Mouse (Mus musculus) limb, embryonic 12.5 days (tissue): ENCODE measurements around the gene Gm49601. TPM values are rescaled to one million over a fixed set of nuclear protein-coding genes. Genes with fewer than 3 reads are reported as not detected.

Experiments used
- ATAC-seq: fragments of 200-750 bp; cut with Nextera tagmentation; 2 replicates; pipeline ENCODE4 v1.8.0; 2017; ENCODE audit warnings: low read depth, moderate TSS enrichment; ENCODE audit not compliant: insufficient number of reproducible peaks, insufficient read depth, low FRiP score, low TSS enrichment
- H3K27ac ChIP-seq: fragments of 300-500 bp; sonication (generic); 2 replicates; pipeline ENCODE4 v1.5.1; 2016; ENCODE audit warnings: mild to moderate bottlenecking, moderate library complexity
- H3K27me3 ChIP-seq: fragments of 300-500 bp; sonication (generic); 2 replicates; pipeline ENCODE4 v1.6.1; 2016; ENCODE audit warnings: mild to moderate bottlenecking, moderate library complexity
- H3K36me3 ChIP-seq: fragments of 300-500 bp; sonication (generic); 2 replicates; pipeline ENCODE4 v1.6.1; 2016; ENCODE audit warnings: mild to moderate bottlenecking, moderate library complexity
- H3K4me1 ChIP-seq: fragments of 300-500 bp; sonication (generic); replicated peaks from 2 replicates; pipeline ENCODE4 v1.6.1; 2016
- H3K4me2 ChIP-seq: fragments of 300-500 bp; sonication (generic); 2 replicates; pipeline ENCODE4 v1.6.1; 2016; ENCODE audit warnings: mild to moderate bottlenecking, moderate library complexity
- H3K4me3 ChIP-seq: fragments of 300-500 bp; sonication (generic); replicated peaks from 2 replicates; pipeline ENCODE4 v1.5.1; 2016; ENCODE audit warnings: mild to moderate bottlenecking
- H3K9ac ChIP-seq: fragments of 300-500 bp; sonication (generic); replicated peaks from 2 replicates; pipeline ENCODE4 v1.6.1; 2016; ENCODE audit warnings: mild to moderate bottlenecking, moderate library complexity
- H3K9me3 ChIP-seq: fragments of 300-500 bp; sonication (generic); 2 replicates; pipeline ENCODE4 v1.6.1; 2016; ENCODE audit warnings: mild to moderate bottlenecking, moderate library complexity
- WGBS: fragments of 180-500 bp; shearing (Covaris S2); methylation state at CpG from one replicate; pipeline ENCODE4 v1.1.7; 2016; 5-methylcytosine and 5-hydroxymethylcytosine counted together
- polyA plus RNA-seq: library from polyadenylated mRNA; unstranded; fragments of >200 nt; fragmentation: Nextera tagmentation; extraction: Ambion mirVana; gene quantifications from 2 replicates; pipeline ENCODE4 v1.2.1, GENCODE M21; 2016

The Gm49601 gene
- polyA plus RNA-seq, 1 experiment from 2014 or later, result 5.2 TPM

DNA sequence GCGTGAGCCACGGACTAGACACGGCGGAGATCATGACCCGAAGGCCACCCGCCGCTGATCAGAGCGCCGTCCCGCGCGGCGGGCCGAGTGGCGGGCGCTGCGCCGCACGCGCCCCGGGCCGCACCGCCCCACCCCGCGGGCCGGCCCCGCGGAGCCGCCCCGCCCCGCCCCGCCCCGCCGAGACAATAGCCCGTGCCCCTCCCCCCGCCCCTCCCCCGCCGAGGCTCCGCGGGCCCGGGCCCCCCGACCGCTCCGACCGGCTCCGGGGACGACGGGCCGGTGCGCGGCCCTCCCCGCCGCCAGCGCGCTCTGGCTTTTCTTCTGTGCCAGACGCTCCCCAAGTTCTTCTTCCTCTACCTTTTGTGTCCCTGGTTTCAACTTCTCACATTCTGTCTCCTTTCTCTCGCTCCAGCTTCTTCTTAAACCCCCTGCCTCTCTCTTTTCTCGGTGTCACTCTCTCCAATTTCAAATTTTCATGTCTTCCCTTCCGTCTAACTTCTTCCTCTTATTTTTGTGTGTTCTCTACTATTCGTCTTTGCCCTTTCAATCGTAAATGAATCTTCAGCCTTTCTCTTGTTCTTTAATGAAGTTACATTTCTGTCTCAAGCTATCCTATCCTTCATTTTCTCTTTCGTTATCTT, 39.2 kb downstream of the Gm49601 start:
- Histone ChIP-seq H3K9ac (peak overlapping the region; percentile 66), H3K27ac (no peak overlapping the region), H3K4me1 (peaks cover 55% of the 10 kb centered on the region), H3K27me3 (peaks cover 98% of the 10 kb centered on the region), H3K4me2 (peak overlapping the region; percentile 75), H3K36me3 (no peaks in the 10 kb centered on the region), H3K4me3 (peak overlapping the region; percentile 51), H3K9me3 (no peaks in the 10 kb centered on the region)
- 1% methylated on average over 33 of the region's 62 CpGs for WGBS
- ATAC-seq, result no peak

DNA sequence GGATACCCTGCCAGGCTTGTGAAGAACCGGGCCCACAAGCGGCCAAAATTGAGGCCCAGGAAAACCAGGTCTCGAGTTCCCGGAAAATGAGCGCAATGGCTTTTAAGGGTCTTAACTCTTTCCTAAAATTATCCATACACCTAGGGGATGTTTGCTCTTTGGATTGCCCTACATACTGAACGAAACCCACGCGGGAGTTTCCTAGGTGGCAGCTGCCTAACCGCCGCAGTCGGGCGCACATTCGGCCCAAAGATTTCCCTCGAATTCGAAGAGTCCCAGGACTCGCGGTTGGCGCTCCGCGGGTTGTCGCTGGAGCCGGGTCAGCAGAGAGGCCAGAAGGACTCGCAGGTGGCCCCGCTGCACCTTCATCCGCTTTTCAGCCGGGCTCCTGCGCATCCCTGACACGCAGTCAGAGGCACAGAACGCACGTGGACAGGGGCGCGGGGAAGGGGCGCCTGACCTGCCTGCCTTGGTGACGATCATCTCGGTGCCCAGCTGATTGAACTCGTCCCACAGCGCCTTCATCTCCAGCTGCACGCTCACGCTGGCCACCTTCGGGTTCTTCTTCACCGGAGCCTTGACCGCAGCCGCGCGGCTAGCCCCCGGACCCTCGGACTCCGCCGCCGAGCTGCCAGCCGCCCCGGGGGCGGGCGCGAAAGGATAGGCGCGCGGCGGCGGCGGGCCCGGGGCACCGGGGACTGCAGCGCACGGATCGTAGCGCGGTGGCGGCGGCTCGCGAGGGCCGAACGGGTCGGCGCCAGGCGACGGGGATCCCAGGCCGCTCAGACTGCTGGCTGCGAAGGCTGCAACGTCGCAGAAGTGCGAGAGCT, 39.9 kb downstream of the Gm49601 start:
- Histone ChIP-seq H3K27ac (0 out of 2 replicates have a peak overlapping the region, but pooled peaks have one; percentile 17), H3K4me3 (peak overlapping the region; percentile 51), H3K9me3 (no peaks in the 10 kb centered on the region), H3K4me1 (peaks cover 55% of the 10 kb centered on the region), H3K9ac (peak overlapping the region; percentile 66), H3K27me3 (peaks cover 98% of the 10 kb centered on the region), H3K36me3 (no peaks in the 10 kb centered on the region), H3K4me2 (peak overlapping the region; percentile 75)
- ATAC-seq, result no peak
- 1% methylated on average over 83 of the region's 83 CpGs for WGBS

DNA sequence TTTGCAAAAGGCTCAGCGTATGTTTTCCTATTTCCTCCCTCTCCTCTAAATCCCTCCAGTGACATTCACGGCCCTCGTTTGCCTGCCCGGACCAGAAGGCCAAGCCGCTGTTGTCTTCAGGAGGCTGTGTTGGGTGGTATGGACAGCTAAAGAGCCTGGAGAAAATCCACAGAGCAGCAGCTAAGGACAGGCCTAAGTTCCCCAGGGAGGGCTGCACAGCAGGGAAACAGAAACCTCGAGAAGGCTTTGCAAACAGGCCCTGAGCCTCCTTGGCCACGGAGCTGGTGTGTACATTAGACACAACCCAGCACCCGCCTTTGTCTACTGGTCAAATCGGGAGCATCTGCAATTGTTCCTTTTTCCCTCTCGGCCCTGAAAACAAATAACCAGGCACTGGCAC, 40.6 kb downstream of the Gm49601 start:
- Histone ChIP-seq H3K27me3 (peaks cover 98% of the 10 kb centered on the region), H3K36me3 (no peaks in the 10 kb centered on the region), H3K27ac (no peak overlapping the region), H3K4me3 (peak overlapping the region; percentile 51), H3K4me1 (peaks cover 53% of the 10 kb centered on the region), H3K9ac (peak overlapping the region; percentile 66), H3K4me2 (peak overlapping the region; percentile 75), H3K9me3 (no peaks in the 10 kb centered on the region)
- ATAC-seq, result no peak
- 4% methylated on average over 10 of the region's 10 CpGs for WGBS

DNA sequence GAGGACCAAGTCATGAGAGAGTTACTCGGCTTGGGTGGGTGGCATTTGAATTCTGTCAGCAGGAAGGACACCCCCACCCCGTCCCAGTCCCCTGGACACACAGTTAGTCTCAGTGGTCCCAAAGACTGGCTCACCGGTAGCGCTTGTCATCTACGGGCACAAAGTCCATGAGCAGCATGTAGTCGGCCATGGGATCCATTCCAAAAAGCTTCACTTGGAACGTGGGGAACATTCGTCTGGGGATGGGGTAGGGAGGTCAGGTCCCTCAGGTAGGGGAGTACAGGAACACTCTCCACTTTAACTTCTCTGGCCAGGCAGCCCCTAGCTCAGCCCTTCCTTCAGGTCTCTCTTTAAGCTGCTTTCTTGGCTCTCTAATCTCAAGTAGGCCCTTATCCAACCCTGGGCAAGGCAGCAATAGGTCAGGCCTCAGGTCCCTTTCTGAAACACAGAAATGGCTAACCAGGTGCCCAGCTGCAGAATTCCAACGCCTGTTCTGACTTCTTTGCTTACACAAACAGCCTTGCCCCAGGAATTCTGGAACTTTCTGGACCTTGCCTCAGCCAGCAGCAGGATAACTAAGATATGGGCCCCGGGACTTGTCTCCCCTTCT, 41.2 kb downstream of the Gm49601 start:
- Histone ChIP-seq H3K27me3 (peaks cover 98% of the 10 kb centered on the region), H3K4me3 (peak overlapping the region; percentile 51), H3K4me1 (peaks cover 46% of the 10 kb centered on the region), H3K9ac (no peak overlapping the region), H3K27ac (no peak overlapping the region), H3K36me3 (no peaks in the 10 kb centered on the region), H3K4me2 (peak overlapping the region; percentile 75), H3K9me3 (no peaks in the 10 kb centered on the region)
- 16% methylated on average over 10 of the region's 10 CpGs for WGBS
- no peak for ATAC-seq

DNA sequence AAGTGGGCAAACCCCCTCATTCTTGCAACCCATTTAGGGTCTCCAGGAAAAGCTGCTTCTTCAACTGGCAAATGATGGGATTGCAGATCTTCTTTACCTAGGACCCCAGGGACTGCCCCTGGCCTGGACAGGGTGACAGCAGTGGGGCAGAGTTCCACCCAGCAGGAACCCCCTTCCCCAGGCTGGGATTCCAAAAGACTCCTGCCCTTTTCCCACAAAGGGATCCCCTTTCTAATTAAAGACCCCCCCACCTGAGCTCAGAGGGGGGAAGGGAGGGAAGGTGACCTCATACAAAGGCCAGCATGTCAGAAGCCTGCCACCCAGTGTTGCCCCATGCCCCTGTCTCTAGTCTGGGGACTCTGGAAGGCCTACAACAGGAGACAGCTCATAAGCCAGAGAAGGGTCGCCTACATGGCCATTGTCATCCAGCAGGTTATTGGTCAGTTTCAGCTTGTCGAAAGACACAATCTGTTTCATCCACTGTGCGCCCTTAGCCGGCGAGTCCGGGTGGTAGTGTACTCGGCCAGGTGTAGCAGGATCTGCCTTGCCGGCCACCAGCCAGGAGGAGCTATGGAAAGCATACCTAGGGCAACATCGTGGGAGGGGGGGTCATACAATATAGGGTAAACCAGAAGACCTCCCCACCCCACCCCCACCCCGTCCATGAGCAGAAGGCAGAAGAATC, 42.4 kb downstream of the Gm49601 start:
- Histone ChIP-seq H3K4me2 (peak overlapping the region; percentile 75; the same call in 1 of the 2 replicates), H3K9ac (no peak overlapping the region), H3K36me3 (no peaks in the 10 kb centered on the region), H3K4me3 (peak overlapping the region; percentile 51; the same call in 1 of the 2 replicates), H3K4me1 (peaks cover 44% of the 10 kb centered on the region), H3K9me3 (no peaks in the 10 kb centered on the region), H3K27me3 (peaks cover 95% of the 10 kb centered on the region), H3K27ac (no peak overlapping the region)
- WGBS, result 13% methylated on average over 10 of the region's 10 CpGs
- no peak for ATAC-seq

DNA sequence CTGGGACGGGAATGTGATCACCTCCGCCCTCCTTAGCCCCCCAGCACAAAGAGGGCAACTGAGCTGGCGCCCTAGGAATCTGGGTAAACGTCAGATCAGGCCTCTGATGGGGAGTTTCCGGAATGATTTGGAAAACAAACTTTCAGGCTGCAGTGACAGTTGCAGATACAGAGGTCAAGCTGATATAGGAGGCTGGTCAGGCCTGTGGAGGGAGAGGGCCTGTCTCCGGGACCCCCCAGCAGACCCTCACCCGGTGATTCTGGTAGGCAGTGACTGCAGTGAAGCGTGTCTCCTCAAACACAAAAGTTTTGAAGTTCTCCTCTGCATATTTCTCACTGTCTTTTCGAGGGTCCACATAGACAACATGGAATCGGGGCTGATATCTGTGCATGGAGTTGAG, 43.1 kb downstream of the Gm49601 start:
- Histone ChIP-seq H3K9ac (no peak overlapping the region), H3K4me3 (peak overlapping the region; percentile 4; the same call in 1 of the 2 replicates), H3K4me2 (peak overlapping the region; percentile 62; the same call in 1 of the 2 replicates), H3K9me3 (no peaks in the 10 kb centered on the region), H3K27ac (no peak overlapping the region), H3K4me1 (peaks cover 40% of the 10 kb centered on the region), H3K27me3 (peaks cover 95% of the 10 kb centered on the region), H3K36me3 (no peaks in the 10 kb centered on the region)
- ATAC-seq, result no peak
- WGBS, result 14% methylated on average over 10 of the region's 10 CpGs

DNA sequence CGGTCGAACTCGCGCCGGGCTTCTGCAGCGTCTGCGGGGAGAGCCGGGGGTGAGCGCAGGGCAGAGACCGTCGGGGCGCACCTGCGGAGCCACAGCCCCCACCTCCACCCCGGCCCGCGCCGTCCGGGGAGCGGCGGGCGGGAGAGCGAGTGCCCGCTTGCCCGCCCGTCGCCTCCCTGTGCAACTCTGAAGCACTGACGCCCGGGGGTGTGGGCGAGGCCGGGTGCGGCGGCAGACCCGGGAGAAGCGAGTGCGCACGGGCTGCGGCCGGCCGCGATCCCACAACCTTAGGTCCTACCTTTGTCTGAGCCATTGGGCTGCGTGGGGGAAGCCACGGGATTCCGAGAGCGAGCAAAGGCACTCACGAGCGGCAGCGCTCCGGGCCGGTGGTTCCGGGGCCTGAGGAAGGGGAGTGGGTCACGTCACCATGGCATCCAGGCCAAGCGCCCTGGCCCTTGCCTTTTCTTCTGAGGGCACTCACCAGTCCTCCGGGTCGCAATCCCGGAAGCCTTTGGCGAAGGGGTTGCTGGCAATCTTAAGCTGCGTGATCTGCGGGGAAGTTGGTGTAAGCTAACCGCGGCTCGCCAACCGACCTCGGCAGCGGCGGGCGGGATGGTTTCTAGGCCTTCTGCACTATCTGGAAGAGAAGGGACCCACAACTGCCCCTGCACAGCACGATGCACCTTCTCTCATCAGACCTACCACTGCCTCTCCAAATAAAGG, 43.6 kb downstream of the Gm49601 start:
- Histone ChIP-seq H3K9ac (peak overlapping the region; percentile 48; the same call in 1 of the 2 replicates), H3K4me1 (peaks cover 40% of the 10 kb centered on the region), H3K27ac (no peak overlapping the region), H3K27me3 (peaks cover 95% of the 10 kb centered on the region), H3K9me3 (no peaks in the 10 kb centered on the region), H3K36me3 (no peaks in the 10 kb centered on the region), H3K4me2 (peak overlapping the region; percentile 62), H3K4me3 (peak overlapping the region; percentile 39)
- WGBS, result 2% methylated on average over 66 of the region's 67 CpGs
- ATAC-seq, result no peak

DNA sequence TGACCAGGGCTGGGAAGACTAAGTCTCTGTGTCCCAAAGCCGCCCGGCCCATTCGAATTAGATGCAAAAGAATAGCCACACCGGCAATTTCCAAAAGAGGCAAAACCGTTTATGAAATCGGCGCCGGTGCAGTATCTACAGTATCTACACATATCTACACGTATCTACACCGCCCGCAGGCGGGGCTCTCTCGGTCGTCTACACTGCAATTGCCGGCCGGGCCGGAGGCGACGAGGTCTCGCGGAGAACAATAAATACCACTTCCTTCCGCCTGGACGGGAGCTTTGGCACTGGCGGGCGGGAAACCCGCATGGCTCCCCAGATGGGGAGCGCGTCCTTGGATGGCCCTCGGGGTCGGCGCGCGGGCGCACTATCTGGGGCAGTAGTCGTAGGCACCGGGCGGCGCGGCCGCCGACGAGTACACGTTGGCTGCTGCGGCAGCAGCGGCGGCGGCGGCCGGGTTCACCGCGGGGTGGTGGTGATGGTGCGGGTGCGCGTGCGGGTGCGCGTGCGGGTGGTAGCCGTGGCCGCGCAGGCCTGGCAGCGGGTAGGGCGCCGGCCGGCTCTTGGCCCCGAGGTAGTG, 44.5 kb downstream of the Gm49601 start:
- Histone ChIP-seq H3K4me3 (peak overlapping the region; percentile 39), H3K9me3 (no peaks in the 10 kb centered on the region), H3K36me3 (no peaks in the 10 kb centered on the region), H3K4me1 (peaks cover 39% of the 10 kb centered on the region), H3K27me3 (peaks cover 95% of the 10 kb centered on the region), H3K9ac (peak overlapping the region; percentile 48; the same call in 1 of the 2 replicates), H3K27ac (no peak overlapping the region), H3K4me2 (peak overlapping the region; percentile 62)
- WGBS, result 1% methylated on average over 66 of the region's 66 CpGs
- no peak for ATAC-seq

DNA sequence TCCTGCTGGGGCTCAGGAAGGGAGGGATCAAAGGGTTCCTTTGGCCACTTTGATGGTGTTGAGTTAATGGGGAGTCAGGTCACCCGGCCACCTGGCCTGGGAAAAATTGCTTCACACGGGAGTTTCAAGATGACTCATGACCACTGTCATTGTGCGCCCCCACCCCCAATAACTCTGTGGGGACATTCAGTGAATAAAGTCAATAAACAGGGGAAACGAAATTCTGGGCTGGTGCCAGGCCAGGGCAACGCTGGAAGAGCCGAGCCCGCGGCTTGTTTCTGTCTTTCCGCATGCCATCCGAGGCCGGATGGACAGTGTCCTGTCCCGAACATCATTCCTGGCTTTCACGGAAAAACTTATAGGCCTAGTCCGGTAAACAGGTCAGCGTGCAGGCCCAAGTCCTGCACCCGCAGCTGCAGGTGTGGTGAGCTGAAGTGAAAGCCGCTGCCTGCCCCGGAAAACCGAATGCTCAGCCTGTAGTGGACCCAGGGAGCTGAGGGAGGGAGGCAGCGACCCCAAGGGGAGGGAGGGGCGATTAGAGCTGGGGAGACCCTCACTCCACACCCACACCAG, 45.1 kb downstream of the Gm49601 start:
- ATAC-seq, result no peak
- peak overlapping the region; percentile 62 for H3K4me2 ChIP-seq
- H3K27ac ChIP-seq, result no peak overlapping the region
- H3K9ac ChIP-seq, result peak overlapping the region; percentile 48; the same call in 1 of the 2 replicates
- H3K27me3 ChIP-seq, result peaks cover 92% of the 10 kb centered on the region
- peaks cover 33% of the 10 kb centered on the region for H3K4me1 ChIP-seq
- H3K36me3 ChIP-seq, result no peaks in the 10 kb centered on the region
- H3K9me3 ChIP-seq, result no peaks in the 10 kb centered on the region
- H3K4me3 ChIP-seq, result peak overlapping the region; percentile 39
- 4% methylated on average over 21 of the region's 21 CpGs for WGBS

DNA sequence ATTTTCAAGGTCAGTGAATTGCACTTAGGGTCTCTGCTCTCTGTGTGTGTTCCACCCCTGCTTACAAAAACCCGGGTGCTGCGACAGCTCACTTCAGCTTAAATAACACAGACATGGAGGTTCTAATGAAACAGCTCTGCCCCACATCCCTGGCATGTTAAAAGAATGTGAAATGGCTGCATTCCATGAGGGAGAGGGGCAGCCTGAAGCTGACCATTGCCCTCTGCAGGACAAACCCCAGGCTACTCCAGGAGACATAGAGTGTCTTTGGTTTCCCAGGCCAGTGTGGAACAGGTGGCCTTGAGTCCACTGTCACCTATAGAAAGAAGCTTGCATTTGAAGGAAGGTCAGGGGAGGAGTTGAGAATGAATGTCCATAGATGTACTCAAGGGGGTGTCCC, 45.8 kb downstream of the Gm49601 start:
- no peaks in the 10 kb centered on the region for H3K36me3 ChIP-seq
- no peak overlapping the region for H3K4me3 ChIP-seq
- no peak overlapping the region for H3K4me2 ChIP-seq
- ATAC-seq, result no peak
- no peak overlapping the region for H3K9ac ChIP-seq
- no peaks in the 10 kb centered on the region for H3K9me3 ChIP-seq
- peaks cover 87% of the 10 kb centered on the region for H3K27me3 ChIP-seq
- peaks cover 26% of the 10 kb centered on the region for H3K4me1 ChIP-seq
- 18% methylated on average over 2 of the region's 2 CpGs for WGBS
- no peak overlapping the region for H3K27ac ChIP-seq
